Mouse (Mus musculus): ENCODE results near the gene Actl7b. TPM values are rescaled to one million over a fixed set of nuclear protein-coding genes. Genes with fewer than 3 reads are reported as not detected.

Gene Actl7b
- total and polyA plus RNA-seq, 3 experiments: 0.03 TPM; not detected in 2

DNA sequence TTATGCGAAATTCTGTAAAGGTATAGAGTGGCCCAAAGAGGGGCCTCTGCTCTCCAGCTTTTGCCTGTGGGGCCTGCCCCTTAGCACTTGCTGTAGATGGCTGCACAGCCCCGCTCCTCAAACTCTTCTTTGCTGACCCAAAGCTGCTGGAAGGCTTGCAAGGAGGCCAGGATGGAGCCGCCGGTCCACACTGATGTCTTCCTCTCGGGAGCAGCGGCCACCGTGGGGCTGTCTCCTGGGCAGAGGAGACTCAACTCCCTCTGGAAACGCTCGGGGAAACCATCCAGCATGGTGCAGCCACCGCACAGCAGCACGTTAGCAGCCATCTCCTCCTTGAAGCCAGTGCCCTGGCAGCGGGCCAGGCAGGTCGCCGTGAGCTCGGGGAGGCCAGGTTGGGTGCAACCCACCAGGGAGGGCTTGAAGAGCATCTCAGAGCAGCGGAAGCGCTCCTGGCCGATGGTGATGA is 1.2 kb downstream of the Actl7b start, which contains the start of gene Gm26657:
Gm26657 (plus strand) TSS at position 51 of the 466 bp plus-strand sequence.
- H3K4me3 ChIP-seq (ENCODE audit: low read depth, low read length): no peak within 1 kb of the TSS
- H3K27me3 ChIP-seq (ENCODE audit: insufficient read depth, low read length): peaks cover 2% of the 10 kb centered on the region; the same call in 1 of the 2 replicates
- no peak for ATAC-seq (ENCODE audit: extremely low read depth, insufficient number of reproducible peaks, low FRiP score, poor library complexity, severe bottlenecking)
- no peak for TF ChIP-seq CTCF (IDR thresholded peaks at IDR 0.05; ENCODE audit: low read depth, low read length)
- no peak for TF ChIP-seq TAL1 (conservative IDR thresholded peaks at IDR 0.05; ENCODE audit: low read depth, low read length)
- no peak for TF ChIP-seq GATA2 (IDR thresholded peaks at IDR 0.05; ENCODE audit: borderline replicate concordance, low read depth, low read length)
- TF ChIP-seq GATA1 (IDR thresholded peaks at IDR 0.05; ENCODE audit: borderline replicate concordance, low read length): no peak
- no peak for TF ChIP-seq POLR2AphosphoS5 (IDR thresholded peaks at IDR 0.05; ENCODE audit: insufficient replicate concordance, low read depth, low read length)
- no peaks in the 10 kb centered on the region for H3K4me1 ChIP-seq (ENCODE audit: insufficient read depth, low read depth, low read length)
- H3K9me3 ChIP-seq (replicated peaks): no peaks in the 10 kb centered on the region
- peaks cover 19% of the 10 kb centered on the region for H3K36me3 ChIP-seq (replicated peaks)
- no peak for DNase-seq (ENCODE audit: low spot score)

GRCm38 (mm10) chr4:56725839-56726238 is 15.4 kb downstream of the Actl7b start:
- DNase-seq (ENCODE audit: low spot score) (no peak), ATAC-seq (ENCODE audit: extremely low read depth, insufficient number of reproducible peaks, low FRiP score, poor library complexity, severe bottlenecking) (no peak)
- Histone ChIP-seq H3K36me3 (replicated peaks) (no peaks in the 10 kb centered on the region), H3K9me3 (replicated peaks) (no peaks in the 10 kb centered on the region), H3K27me3 (ENCODE audit: insufficient read depth, low read length) (no peaks in the 10 kb centered on the region), H3K4me1 (ENCODE audit: insufficient read depth, low read depth, low read length) (no peaks in the 10 kb centered on the region), H3K4me3 (ENCODE audit: low read depth, low read length) (no peak overlapping the region)
- no peak for TF ChIP-seq POLR2AphosphoS5 (IDR thresholded peaks at IDR 0.05; ENCODE audit: insufficient replicate concordance, low read depth, low read length)
- TF ChIP-seq CTCF (IDR thresholded peaks at IDR 0.05; ENCODE audit: low read depth, low read length): 0 out of 2 replicates have a peak, but pooled peaks have one; percentile 18

GRCm38 (mm10) chr4:56723237-56723636 is 18.0 kb downstream of the Actl7b start:
- ATAC-seq (ENCODE audit: extremely low read depth, insufficient number of reproducible peaks, low FRiP score, poor library complexity, severe bottlenecking): no peak
- H3K4me3 ChIP-seq (ENCODE audit: low read depth, low read length): no peak overlapping the region
- no peaks in the 10 kb centered on the region for H3K4me1 ChIP-seq (ENCODE audit: insufficient read depth, low read depth, low read length)
- TF ChIP-seq GATA2 (IDR thresholded peaks at IDR 0.05; ENCODE audit: borderline replicate concordance, low read depth, low read length) (no peak), POLR2AphosphoS5 (IDR thresholded peaks at IDR 0.05; ENCODE audit: insufficient replicate concordance, low read depth, low read length) (no peak), GATA1 (IDR thresholded peaks at IDR 0.05; ENCODE audit: borderline replicate concordance, low read length) (no peak), CTCF (IDR thresholded peaks at IDR 0.05; ENCODE audit: low read depth, low read length) (no peak), TAL1 (conservative IDR thresholded peaks at IDR 0.05; ENCODE audit: low read depth, low read length) (no peak)
- no peaks in the 10 kb centered on the region for H3K9me3 ChIP-seq (replicated peaks)
- DNase-seq (ENCODE audit: low spot score): no peak
- H3K36me3 ChIP-seq (replicated peaks): no peaks in the 10 kb centered on the region
- no peaks in the 10 kb centered on the region for H3K27me3 ChIP-seq (ENCODE audit: insufficient read depth, low read length)

DNA sequence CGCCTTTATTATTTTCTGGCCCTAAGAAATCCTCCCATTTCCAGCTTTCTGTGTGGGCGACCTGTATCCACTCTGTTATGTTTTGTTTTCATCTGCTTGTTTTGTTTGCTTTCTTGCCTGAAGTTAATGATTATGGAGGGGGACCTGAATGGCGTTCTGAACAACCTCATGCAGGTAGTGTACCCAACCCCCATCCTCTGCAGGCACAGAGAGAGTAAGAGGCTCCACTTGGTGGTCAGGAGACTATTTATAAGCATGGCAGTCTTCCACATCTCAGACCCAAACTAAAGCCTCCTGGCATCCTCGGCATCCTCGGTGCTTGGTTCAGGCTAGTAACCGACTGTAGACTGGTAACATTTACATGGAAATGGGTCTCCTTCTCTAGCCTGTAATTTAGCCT is 18.9 kb downstream of the Actl7b start:
- H3K9me3 ChIP-seq (replicated peaks): no peaks in the 10 kb centered on the region
- DNase-seq (ENCODE audit: low spot score) (no peak), ATAC-seq (ENCODE audit: extremely low read depth, insufficient number of reproducible peaks, low FRiP score, poor library complexity, severe bottlenecking) (no peak)
- no peaks in the 10 kb centered on the region for H3K27me3 ChIP-seq (ENCODE audit: insufficient read depth, low read length)
- H3K4me3 ChIP-seq (ENCODE audit: low read depth, low read length): no peak overlapping the region
- H3K4me1 ChIP-seq (ENCODE audit: insufficient read depth, low read depth, low read length): no peaks in the 10 kb centered on the region
- TF ChIP-seq POLR2AphosphoS5 (IDR thresholded peaks at IDR 0.05; ENCODE audit: insufficient replicate concordance, low read depth, low read length): no peak
- TF ChIP-seq GATA1 (IDR thresholded peaks at IDR 0.05; ENCODE audit: borderline replicate concordance, low read length): no peak
- no peak for TF ChIP-seq TAL1 (conservative IDR thresholded peaks at IDR 0.05; ENCODE audit: low read depth, low read length)
- TF ChIP-seq GATA2 (IDR thresholded peaks at IDR 0.05; ENCODE audit: borderline replicate concordance, low read depth, low read length): no peak
- no peaks in the 10 kb centered on the region for H3K36me3 ChIP-seq (replicated peaks)

- Histone ChIP-seq H3K36me3 (replicated peaks) (no peaks in the 10 kb centered on the region), H3K9me3 (replicated peaks) (no peaks in the 10 kb centered on the region), H3K4me1 (ENCODE audit: insufficient read depth, low read depth, low read length) (no peaks in the 10 kb centered on the region), H3K27me3 (ENCODE audit: insufficient read depth, low read length) (no peaks in the 10 kb centered on the region), H3K4me3 (ENCODE audit: low read depth, low read length) (no peak overlapping the region)
- DNase-seq (ENCODE audit: low spot score) (no peak), ATAC-seq (ENCODE audit: extremely low read depth, insufficient number of reproducible peaks, low FRiP score, poor library complexity, severe bottlenecking) (no peak)
- TF ChIP-seq POLR2AphosphoS5 (IDR thresholded peaks at IDR 0.05; ENCODE audit: insufficient replicate concordance, low read depth, low read length) (no peak), GATA2 (IDR thresholded peaks at IDR 0.05; ENCODE audit: borderline replicate concordance, low read depth, low read length) (no peak), CTCF (IDR thresholded peaks at IDR 0.05; ENCODE audit: low read depth, low read length) (peak; percentile 28; the same call in 1 of the 2 replicates)
Observed at GRCm38 (mm10) chr4:56721469-56721868, 19.8 kb downstream of the Actl7b start.

DNA sequence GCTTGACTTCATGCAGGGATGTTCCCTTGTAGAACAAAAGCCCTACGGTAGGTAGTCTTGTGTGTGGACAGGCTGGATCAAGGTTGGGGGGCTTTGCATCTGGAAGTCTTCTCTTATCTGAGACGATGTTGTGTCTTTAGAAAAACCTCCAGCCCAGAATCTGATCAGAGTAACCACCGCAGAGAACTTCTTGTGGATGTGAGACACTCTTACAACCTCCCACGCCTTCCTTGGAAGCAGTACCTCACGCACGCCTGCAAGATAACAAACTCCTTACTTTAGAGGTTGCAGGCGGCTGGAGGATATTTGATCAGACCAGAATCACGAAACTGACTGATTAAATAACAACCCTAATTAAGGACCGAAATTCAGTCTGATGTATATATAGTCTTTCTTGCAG is 20.8 kb downstream of the Actl7b start:
- no peak for ATAC-seq (ENCODE audit: extremely low read depth, insufficient number of reproducible peaks, low FRiP score, poor library complexity, severe bottlenecking)
- TF ChIP-seq CTCF (IDR thresholded peaks at IDR 0.05; ENCODE audit: low read depth, low read length) (no peak), GATA1 (IDR thresholded peaks at IDR 0.05; ENCODE audit: borderline replicate concordance, low read length) (no peak)
- Histone ChIP-seq H3K27me3 (ENCODE audit: insufficient read depth, low read length) (no peaks in the 10 kb centered on the region), H3K4me1 (ENCODE audit: insufficient read depth, low read depth, low read length) (no peaks in the 10 kb centered on the region), H3K9me3 (replicated peaks) (no peaks in the 10 kb centered on the region), H3K4me3 (ENCODE audit: low read depth, low read length) (no peak overlapping the region), H3K36me3 (replicated peaks) (no peaks in the 10 kb centered on the region)
- no peak for DNase-seq (ENCODE audit: low spot score)

DNA sequence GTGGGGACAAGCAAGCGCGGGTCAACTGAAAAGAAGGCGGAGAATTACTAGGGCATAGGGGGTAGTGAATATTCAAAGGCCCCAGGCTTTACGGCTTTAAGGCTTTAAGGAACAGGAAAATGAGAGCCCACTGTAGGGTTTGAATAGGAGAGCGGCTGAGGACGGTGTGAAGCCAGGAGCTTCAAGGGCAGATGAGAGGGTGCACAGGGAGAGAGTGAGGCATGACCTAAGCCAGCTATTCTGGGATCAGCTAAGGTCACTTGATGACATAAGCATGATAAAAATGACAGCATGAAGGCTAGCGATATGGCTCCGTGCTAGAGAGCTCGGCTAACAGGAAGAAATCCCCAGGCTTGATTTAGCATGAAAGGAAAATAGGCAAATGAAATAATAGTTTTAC is 21.8 kb downstream of the Actl7b start:
- DNase-seq (ENCODE audit: low spot score) (no peak), ATAC-seq (ENCODE audit: extremely low read depth, insufficient number of reproducible peaks, low FRiP score, poor library complexity, severe bottlenecking) (no peak)
- no peaks in the 10 kb centered on the region for H3K36me3 ChIP-seq (replicated peaks)
- H3K4me1 ChIP-seq (ENCODE audit: insufficient read depth, low read depth, low read length): no peaks in the 10 kb centered on the region
- TF ChIP-seq POLR2AphosphoS5 (IDR thresholded peaks at IDR 0.05; ENCODE audit: insufficient replicate concordance, low read depth, low read length) (no peak), GATA1 (IDR thresholded peaks at IDR 0.05; ENCODE audit: borderline replicate concordance, low read length) (no peak), GATA2 (IDR thresholded peaks at IDR 0.05; ENCODE audit: borderline replicate concordance, low read depth, low read length) (no peak), TAL1 (conservative IDR thresholded peaks at IDR 0.05; ENCODE audit: low read depth, low read length) (no peak), CTCF (IDR thresholded peaks at IDR 0.05; ENCODE audit: low read depth, low read length) (no peak)
- no peaks in the 10 kb centered on the region for H3K9me3 ChIP-seq (replicated peaks)
- H3K27me3 ChIP-seq (ENCODE audit: insufficient read depth, low read length): no peaks in the 10 kb centered on the region
- no peak overlapping the region for H3K4me3 ChIP-seq (ENCODE audit: low read depth, low read length)

Measured in G1E (cell line).